Mouse (Mus musculus) spleen, embryonic (tissue): ENCODE data around the gene Cep41.

Experiments
- CTCF ChIA-PET: fragments of 350-600 bp; sonication (Branson Sonifier 250); formaldehyde crosslinking; loops from one replicate; lab custom pipeline; 2022; lab: Charles Lee

Gene Cep41

GRCm38 (mm10) chr6:30629989-30630388 lies 63.6 kb downstream of the Cep41 start:
- CTCF ChIA-PET = interaction anchor here (0.6 kb wide), 1 partner anchor 13 kb away, joined by 9 read pairs; no protein-coding TSS in a partner anchor

GRCm38 (mm10) chr6:30628152-30628551 lies 65.4 kb downstream of the Cep41 start:
- CTCF ChIA-PET = interaction anchor here (0.7 to 1.1 kb wide), 2 partner anchors 11 to 22 kb away, joined by 5 to 19 read pairs; no protein-coding TSS in a partner anchor

GRCm38 (mm10) chr6:30624763-30625162 lies 68.8 kb downstream of the Cep41 start:
- CTCF ChIA-PET = no interaction called here

GRCm38 (mm10) chr6:30621986-30622389 lies 71.6 kb downstream of the Cep41 start:
- CTCF ChIA-PET = no interaction called here

GRCm38 (mm10) chr6:30620994-30621393 lies 72.6 kb downstream of the Cep41 start:
- CTCF ChIA-PET = no interaction called here

- CTCF ChIA-PET = no interaction called here
Measured at GRCm38 (mm10) chr6:30620591-30620990, 73.0 kb downstream of the Cep41 start.

- CTCF ChIA-PET = no interaction called here
Measured at GRCm38 (mm10) chr6:30619606-30620005, 73.9 kb downstream of the Cep41 start.

- CTCF ChIA-PET = no interaction called here
Measured at GRCm38 (mm10) chr6:30618735-30619134, 74.8 kb downstream of the Cep41 start.

GRCm38 (mm10) chr6:30617959-30618590 lies 75.5 kb downstream of the Cep41 start:
- CTCF ChIA-PET = interaction anchor here (0.6 to 0.9 kb wide), 2 partner anchors 20 to 45 kb away, joined by 3 to 5 read pairs; no protein-coding TSS in a partner anchor

GRCm38 (mm10) chr6:30617020-30617958 lies 76.3 kb downstream of the Cep41 start:
- CTCF ChIA-PET = interaction anchor here (0.6 to 1.0 kb wide), 3 partner anchors 11 to 46 kb away, joined by 3 to 5 read pairs (median 5); no protein-coding TSS in a partner anchor

- CTCF ChIA-PET = interaction anchor here (1.0 kb wide), 1 partner anchor 11 kb away, joined by 5 read pairs; no protein-coding TSS in a partner anchor
Measured at GRCm38 (mm10) chr6:30616491-30616941, 77.0 kb downstream of the Cep41 start.

GRCm38 (mm10) chr6:30615741-30616140 lies 77.8 kb downstream of the Cep41 start:
- CTCF ChIA-PET = no interaction called here

- CTCF ChIA-PET = no interaction called here
Measured at GRCm38 (mm10) chr6:30614251-30614650, 79.3 kb downstream of the Cep41 start.

- CTCF ChIA-PET = interaction anchor here (0.6 kb wide), 1 partner anchor 944 kb away, joined by 4 read pairs; no protein-coding TSS in a partner anchor
Measured at GRCm38 (mm10) chr6:30611212-30611611, 82.3 kb downstream of the Cep41 start.

- CTCF ChIA-PET = interaction anchor here (0.6 kb wide), 1 partner anchor 944 kb away, joined by 4 read pairs; no protein-coding TSS in a partner anchor
Measured at GRCm38 (mm10) chr6:30610710-30611109, 82.8 kb downstream of the Cep41 start, which contains the start of gene Cpa5. Gene Cpa5 (plus strand): TSS chr6:30611010.

- CTCF ChIA-PET = no interaction called here
Measured at GRCm38 (mm10) chr6:30605672-30606071, 87.9 kb downstream of the Cep41 start.

- CTCF ChIA-PET = no interaction called here
Measured at GRCm38 (mm10) chr6:30605111-30605510, 88.4 kb downstream of the Cep41 start.

GRCm38 (mm10) chr6:30604342-30604867 lies 89.1 kb downstream of the Cep41 start:
- CTCF ChIA-PET = no interaction called here
